Mouse (Mus musculus) liver, adult 2 months (tissue): Measurements from ENCODE around the gene 3110040N11Rik. TPM values are rescaled to one million over a fixed set of nuclear protein-coding genes. Genes with fewer than 3 reads are reported as not detected.

Experiments
- DNase-seq: peaks from one replicate; pipeline ENCODE4 v3.0.0-alpha.2; 2011; ENCODE audit warnings: low read depth, low spot score; ENCODE audit errors: extremely low read depth
- H3K27ac ChIP-seq: fragments of 200-500 bp; replicated peaks from 2 replicates; pipeline ENCODE4 v1.5.1; 2012; ENCODE audit warnings: low read depth, mild to moderate bottlenecking, control low read depth, inconsistent platforms, low read length; ENCODE audit not compliant: insufficient read depth
- H3K27me3 ChIP-seq: fragments of 200-500 bp; 2 replicates; pipeline ENCODE4 v1.6.1; 2012; ENCODE audit warnings: mild to moderate bottlenecking, moderate library complexity, low read length, inconsistent platforms; ENCODE audit not compliant: control insufficient read depth, insufficient read depth
- H3K36me3 ChIP-seq: fragments of 200-500 bp; 2 replicates; pipeline ENCODE4 v1.6.1; 2012; ENCODE audit warnings: low read length, inconsistent platforms; ENCODE audit not compliant: control insufficient read depth, insufficient read depth
- H3K4me1 ChIP-seq: fragments of 200-500 bp; 2 replicates; pipeline ENCODE4 v1.6.1; 2011; ENCODE audit warnings: low read length; ENCODE audit not compliant: control insufficient read depth, insufficient read depth
- H3K4me3 ChIP-seq: fragments of 200-500 bp; 2 replicates; pipeline ENCODE4 v1.5.1; 2011; ENCODE audit warnings: low read depth, mild to moderate bottlenecking, control low read depth, low read length, moderate library complexity; ENCODE audit not compliant: insufficient read depth
- H3K79me2 ChIP-seq: fragments of 200-500 bp; 2 replicates; pipeline ENCODE4 v1.6.1; 2012; ENCODE audit warnings: inconsistent platforms, mild to moderate bottlenecking, low read length, moderate library complexity; ENCODE audit not compliant: control insufficient read depth, insufficient read depth
- H3K9ac ChIP-seq: fragments of 200-500 bp; 2 replicates; pipeline ENCODE4 v1.6.1; 2012; ENCODE audit warnings: low read depth, mild to moderate bottlenecking, control low read depth, inconsistent platforms, low read length
- CTCF ChIP-seq: fragments of 200-500 bp; IDR thresholded peaks from 2 replicates; pipeline ENCODE4 v1.5.1; 2011; ENCODE audit warnings: low read depth, low read length, control low read depth
- POLR2A ChIP-seq: fragments of 200-500 bp; IDR thresholded peaks from 2 replicates; pipeline ENCODE4 v1.6.1; 2011; ENCODE audit warnings: low read length, control low read depth; ENCODE audit not compliant: insufficient read depth; ENCODE audit errors: extremely low read depth
- whole genome bisulfite sequencing: fragments of 180-500 bp; shearing (Covaris S2); methylation state at CpG from one replicate; pipeline ENCODE4 v1.1.7; 2018; 5-methylcytosine and 5-hydroxymethylcytosine counted together
- polyA plus RNA-seq: library from polyadenylated mRNA; depleted of rRNA; stranded (reverse); fragments of >200 nt; gene quantifications from 2 replicates; pipeline ENCODE4 v1.2.3, GENCODE M21; 2012
- total RNA-seq: library from RNA; depleted of rRNA; stranded (reverse); fragments of >200 nt; gene quantifications from 2 replicates; pipeline ENCODE4 v1.2.3, GENCODE M21; 2014

Gene 3110040N11Rik
- total and polyA plus RNA-seq, 2 experiments = 23.0 to 36.3 TPM

DNA sequence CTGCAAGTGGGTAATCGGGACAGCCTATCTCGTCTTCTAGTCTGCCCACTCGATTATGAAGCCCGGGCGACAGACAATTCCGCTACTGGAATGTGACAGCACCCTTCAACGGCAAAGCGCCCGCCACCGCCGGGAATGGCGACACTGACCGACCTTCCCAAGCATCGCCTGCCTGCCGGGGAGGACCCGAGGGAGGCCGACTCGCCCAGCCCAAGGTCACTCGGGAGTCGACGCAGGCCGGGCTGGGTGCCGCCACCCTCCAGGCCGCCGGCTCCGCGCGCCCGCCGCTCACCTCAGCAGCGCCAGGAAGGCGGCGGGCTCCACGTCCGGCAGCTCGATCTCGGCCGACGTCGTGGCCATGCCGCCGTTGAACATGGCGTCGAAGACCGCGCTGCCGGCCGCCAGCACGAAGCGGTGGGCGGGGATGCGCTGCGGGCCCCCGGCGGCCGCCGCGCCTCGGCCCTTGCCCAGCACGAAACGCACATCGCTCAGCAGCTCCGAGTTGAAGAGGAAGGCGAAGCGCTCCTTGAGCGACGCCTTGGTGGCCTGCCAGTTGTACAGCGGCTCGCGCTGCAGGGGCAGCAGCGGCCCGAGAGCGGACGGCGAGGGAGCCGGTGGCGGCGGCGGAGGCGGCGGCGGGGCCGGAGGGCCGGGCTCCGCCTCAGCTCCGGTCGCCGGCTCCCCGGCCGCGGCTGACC is 39.6 kb upstream of the 3110040N11Rik start:
- under 1% methylated on average over 81 of the region's 91 CpGs for WGBS
- H3K36me3 ChIP-seq = no peaks in the 10 kb centered on the region
- peaks cover 26% of the 10 kb centered on the region; the same call in 1 of the 2 replicates for H3K79me2 ChIP-seq
- peaks cover 21% of the 10 kb centered on the region for H3K4me1 ChIP-seq
- H3K27me3 ChIP-seq = no peaks in the 10 kb centered on the region
- peak; percentile 37 for DNase-seq
- peak overlapping the region; percentile 99 for H3K4me3 ChIP-seq
- TF ChIP-seq POLR2A (no peak), CTCF (no peak)
- peak overlapping the region; percentile 56 for H3K27ac ChIP-seq
- peak overlapping the region; percentile 98 for H3K9ac ChIP-seq

GRCm38 (mm10) chr7:81827806-81828667 is 38.8 kb upstream of the 3110040N11Rik start:
- peaks cover 21% of the 10 kb centered on the region for H3K4me1 ChIP-seq
- peak overlapping the region; percentile 99 for H3K4me3 ChIP-seq
- WGBS = 13% methylated on average over 17 of the region's 17 CpGs
- TF ChIP-seq CTCF (no peak), POLR2A (no peak)
- peak overlapping the region; percentile 56 for H3K27ac ChIP-seq
- H3K36me3 ChIP-seq = no peaks in the 10 kb centered on the region
- peak overlapping the region; percentile 98 for H3K9ac ChIP-seq
- no peaks in the 10 kb centered on the region for H3K27me3 ChIP-seq
- DNase-seq = peak; percentile 43
- H3K79me2 ChIP-seq = peaks cover 34% of the 10 kb centered on the region; the same call in 1 of the 2 replicates

DNA sequence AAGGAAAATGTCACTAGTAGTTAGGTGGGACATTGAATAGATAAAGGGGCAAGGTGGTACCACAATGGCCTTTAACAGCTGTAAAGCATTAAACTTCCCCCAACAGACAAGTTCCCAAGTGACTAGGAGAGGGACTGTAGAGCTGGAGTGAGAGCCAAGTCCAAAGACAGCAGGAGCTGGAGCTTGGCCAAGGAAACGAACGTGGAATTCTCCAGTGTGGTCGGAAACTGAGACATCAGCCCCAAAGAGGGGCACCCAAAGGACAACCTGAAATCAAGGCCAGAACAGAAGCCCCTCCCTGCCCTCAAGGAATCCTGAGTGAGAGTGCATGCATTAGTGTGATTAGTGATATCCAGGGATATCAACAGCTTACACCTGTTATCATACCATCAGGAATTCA is 36.1 kb upstream of the 3110040N11Rik start:
- TF ChIP-seq CTCF = no peak
- TF ChIP-seq POLR2A = no peak
- no peak overlapping the region for H3K9ac ChIP-seq
- WGBS = 4% methylated on average over 3 of the region's 3 CpGs
- H3K36me3 ChIP-seq = no peaks in the 10 kb centered on the region
- DNase-seq = peak; percentile 22
- H3K4me3 ChIP-seq = no peak overlapping the region
- H3K27ac ChIP-seq = no peak overlapping the region
- peaks cover 21% of the 10 kb centered on the region for H3K4me1 ChIP-seq
- peaks cover 34% of the 10 kb centered on the region; the same call in 1 of the 2 replicates for H3K79me2 ChIP-seq
- no peaks in the 10 kb centered on the region for H3K27me3 ChIP-seq

DNA sequence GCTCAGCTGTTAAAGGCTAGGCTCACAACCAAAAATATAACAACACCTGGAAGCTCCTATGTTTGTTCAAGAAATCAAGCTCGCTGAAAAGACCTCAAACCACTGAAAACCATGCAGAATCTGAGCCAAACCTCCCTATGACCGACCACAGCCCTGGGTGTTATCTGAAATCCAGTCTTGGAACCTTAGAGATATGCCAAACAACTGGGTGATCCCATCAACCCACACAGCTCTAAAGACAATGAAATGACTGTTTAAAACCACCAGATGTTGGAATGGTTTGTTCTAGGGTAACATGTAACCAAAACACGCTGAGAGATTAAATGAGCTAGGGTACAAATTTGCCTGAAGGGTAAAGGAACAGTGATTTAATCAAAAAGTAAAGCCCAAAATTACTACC is 35.6 kb upstream of the 3110040N11Rik start:
- Histone ChIP-seq H3K36me3 (no peaks in the 10 kb centered on the region), H3K27ac (no peak overlapping the region), H3K27me3 (no peaks in the 10 kb centered on the region), H3K79me2 (peaks cover 34% of the 10 kb centered on the region; the same call in 1 of the 2 replicates), H3K9ac (no peak overlapping the region), H3K4me3 (no peak overlapping the region), H3K4me1 (peaks cover 20% of the 10 kb centered on the region)
- TF ChIP-seq CTCF (no peak), POLR2A (no peak)
- WGBS = 39% methylated on average over 3 of the region's 3 CpGs
- no peak for DNase-seq

DNA sequence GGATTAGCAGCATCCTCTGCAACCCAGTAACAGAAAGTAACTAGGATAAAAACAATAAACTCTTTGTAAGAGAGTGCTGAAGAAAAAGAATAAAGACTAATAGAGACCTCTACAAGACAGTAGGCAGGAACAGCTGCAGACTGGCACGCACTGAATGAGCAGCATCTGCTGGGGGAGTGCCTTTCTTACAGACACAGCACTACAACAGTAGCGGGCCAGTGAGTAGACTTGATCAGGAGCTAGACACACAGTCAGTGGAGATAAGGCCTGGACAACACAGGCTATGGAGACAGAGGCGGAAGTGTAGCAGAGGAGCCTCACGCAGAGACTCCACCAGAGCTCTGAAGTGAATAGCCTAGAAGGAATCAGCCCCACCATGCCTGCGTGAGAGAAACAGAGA is 16.8 kb upstream of the 3110040N11Rik start:
- no peak overlapping the region for H3K4me3 ChIP-seq
- no peak for DNase-seq
- no peak overlapping the region for H3K9ac ChIP-seq
- 96% methylated on average over 5 of the region's 5 CpGs for WGBS
- no peak for TF ChIP-seq CTCF
- no peak for TF ChIP-seq POLR2A
- H3K27ac ChIP-seq = no peak overlapping the region
- H3K36me3 ChIP-seq = peaks cover 18% of the 10 kb centered on the region
- no peaks in the 10 kb centered on the region for H3K4me1 ChIP-seq
- H3K79me2 ChIP-seq = no peaks in the 10 kb centered on the region; the same call in 1 of the 2 replicates
- no peaks in the 10 kb centered on the region for H3K27me3 ChIP-seq
